Mouse (Mus musculus) gastrocnemius, postnatal 10 days (tissue): ENCODE measurements at regions not wholly inside any gene's neighbourhood (a gene's known extent, or its start where the extent isn't known, plus 50 kb on each side); places are given as distances from the start of the nearest gene placed in this dataset.

ENCODE experiments used
- DNase-seq: peaks from one replicate; pipeline ENCODE4 v3.0.0; 2021; ENCODE audit warnings: mixed read lengths

DNA sequence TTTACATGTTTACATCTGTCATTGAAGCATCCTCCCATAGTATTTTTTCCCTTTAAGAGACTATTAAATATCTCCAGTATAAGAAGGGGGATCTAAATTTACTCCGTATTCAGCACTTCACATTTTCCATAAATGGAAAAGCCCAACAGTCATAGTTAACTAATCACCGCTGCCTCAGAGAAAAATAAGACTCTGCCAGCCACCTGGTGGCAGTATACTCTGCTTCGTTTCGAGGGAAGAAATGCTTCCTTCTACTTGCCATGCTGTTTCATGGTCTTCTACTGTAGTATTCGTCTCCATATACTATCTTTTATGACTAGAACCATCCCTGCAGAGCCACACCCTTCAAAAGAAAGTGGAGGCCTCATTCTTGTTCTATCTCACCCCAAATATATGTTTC is 52.0 kb upstream of the Tro start:
- peak; percentile 14 for DNase-seq
